Mouse (Mus musculus) embryonic facial prominence, embryonic 15.5 days (tissue): ENCODE measurements at regions not wholly inside any gene's neighbourhood (a gene's known extent, or its start where the extent isn't known, plus 50 kb on each side); places are given as distances from the start of the nearest gene placed in this dataset. TPM values are rescaled to one million over a fixed set of nuclear protein-coding genes. Genes with fewer than 3 reads are reported as not detected.

Experiments used
- ATAC-seq: fragments of 200-750 bp; cut with Nextera tagmentation; 2 replicates; pipeline ENCODE4 v1.8.0; 2017; ENCODE audit warnings: low read depth, moderate TSS enrichment; ENCODE audit not compliant: insufficient number of reproducible peaks, low FRiP score, low TSS enrichment
- H3K27ac ChIP-seq: fragments of 300-500 bp; sonication (generic); replicated peaks from 2 replicates; pipeline ENCODE4 v1.5.1; 2015; ENCODE audit warnings: mild to moderate bottlenecking, inconsistent platforms
- H3K27me3 ChIP-seq: fragments of 300-500 bp; sonication (generic); 2 replicates; pipeline ENCODE4 v1.6.1; 2015; ENCODE audit warnings: inconsistent platforms
- H3K36me3 ChIP-seq: fragments of 300-500 bp; sonication (generic); 2 replicates; pipeline ENCODE4 v1.6.1; 2015; ENCODE audit warnings: mild to moderate bottlenecking, inconsistent platforms
- H3K4me1 ChIP-seq: fragments of 300-500 bp; sonication (generic); 2 replicates; pipeline ENCODE4 v1.6.1; 2015; ENCODE audit warnings: inconsistent platforms
- H3K4me2 ChIP-seq: fragments of 300-500 bp; sonication (generic); replicated peaks from 2 replicates; pipeline ENCODE4 v1.6.1; 2015; ENCODE audit warnings: mild to moderate bottlenecking, inconsistent platforms
- H3K4me3 ChIP-seq: fragments of 300-500 bp; sonication (generic); replicated peaks from 2 replicates; pipeline ENCODE4 v1.5.1; 2015; ENCODE audit warnings: mild to moderate bottlenecking, inconsistent platforms
- H3K9ac ChIP-seq: fragments of 300-500 bp; sonication (generic); 2 replicates; pipeline ENCODE4 v1.6.1; 2015; ENCODE audit warnings: inconsistent platforms
- H3K9me3 ChIP-seq: fragments of 300-500 bp; sonication (generic); replicated peaks from 2 replicates; pipeline ENCODE4 v1.6.1; 2016; ENCODE audit warnings: inconsistent platforms
- WGBS: fragments of 180-500 bp; shearing (Covaris S2); methylation state at CpG from one replicate; pipeline ENCODE4 v1.1.7; 2015; 5-methylcytosine and 5-hydroxymethylcytosine counted together
- microRNA counts: library from miRNA; unstranded; fragments of <30 nt; microRNA quantifications from one replicate; lab custom pipeline; 2016
- microRNA-seq: library from miRNA; unstranded; fragments of <30 nt; microRNA quantifications from one replicate; pipeline ENCODE4, GENCODE M21; 2016; ENCODE audit warnings: borderline number of aligned reads

DNA sequence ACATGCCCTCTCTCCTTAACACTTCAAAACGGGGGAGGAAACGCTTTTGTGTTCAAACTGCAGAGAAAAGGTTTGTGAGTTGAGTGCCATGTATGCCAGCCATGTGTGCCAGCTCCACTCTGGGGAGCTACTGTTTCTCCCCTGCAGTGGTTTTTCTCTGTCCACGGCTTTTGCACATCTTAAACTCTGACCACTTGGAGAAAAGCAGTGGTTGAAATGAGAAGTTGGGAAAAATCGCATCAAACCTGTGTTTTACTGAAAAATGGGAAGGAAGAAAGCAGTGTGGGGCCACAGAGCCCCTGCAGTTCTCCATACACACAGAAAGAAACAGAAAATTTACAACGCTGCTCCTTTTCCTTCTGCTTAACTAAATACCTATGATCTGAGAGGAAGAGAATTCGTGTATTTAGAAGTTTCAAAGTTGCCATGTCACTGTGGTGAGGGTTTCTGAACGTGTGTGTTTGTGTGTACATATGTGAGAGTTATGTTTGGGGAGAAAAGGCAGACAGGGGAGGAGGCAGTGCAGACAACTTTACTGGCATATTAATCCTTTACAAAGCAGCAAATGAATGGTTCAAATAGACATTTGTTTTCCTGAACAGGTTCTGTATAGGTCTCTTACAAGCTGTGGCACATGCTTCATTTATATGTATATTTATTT lies 160.1 kb upstream of the Tmem161b start:
- WGBS, result 48% methylated on average over 7 of the region's 7 CpGs
- H3K4me1 ChIP-seq, result no peaks in the 10 kb centered on the region

DNA sequence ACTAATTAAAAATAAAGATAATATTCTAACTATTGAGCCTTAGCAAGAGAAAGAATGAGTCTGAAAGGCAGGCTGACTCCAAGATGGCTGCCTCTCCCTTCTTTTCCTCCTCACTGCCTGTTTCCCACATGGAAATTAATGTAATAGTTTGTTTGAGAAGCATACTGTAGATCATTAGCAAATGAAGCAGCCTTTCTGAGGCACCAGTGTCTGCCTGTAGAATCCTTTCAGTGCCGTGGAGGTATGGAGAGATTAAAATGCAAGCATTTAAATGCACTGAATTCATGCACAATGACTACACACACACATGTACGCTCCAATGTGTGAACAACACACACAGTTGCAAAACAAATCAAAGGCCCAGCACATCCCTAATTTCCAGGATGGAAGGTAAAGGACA lies 159.5 kb upstream of the Tmem161b start:
- no peak overlapping the region for H3K4me3 ChIP-seq
- ATAC-seq, result no peak
- H3K27me3 ChIP-seq, result no peaks in the 10 kb centered on the region
- H3K9ac ChIP-seq, result no peak overlapping the region
- no peaks in the 10 kb centered on the region for H3K9me3 ChIP-seq
- no peaks in the 10 kb centered on the region for H3K4me1 ChIP-seq
- 74% methylated on average over 2 of the region's 2 CpGs for WGBS
- H3K27ac ChIP-seq, result no peak overlapping the region
- H3K36me3 ChIP-seq, result no peaks in the 10 kb centered on the region
- H3K4me2 ChIP-seq, result no peak overlapping the region

More for the DNA sequence above, 160.1 kb upstream of the Tmem161b start:
- Histone ChIP-seq H3K9me3 (no peaks in the 10 kb centered on the region), H3K4me2 (no peak overlapping the region), H3K9ac (no peak overlapping the region), H3K27ac (no peak overlapping the region), H3K27me3 (no peaks in the 10 kb centered on the region), H3K4me3 (no peak overlapping the region), H3K36me3 (no peaks in the 10 kb centered on the region)
- no peak for ATAC-seq

- no peak overlapping the region for H3K4me2 ChIP-seq
- H3K9ac ChIP-seq, result no peak overlapping the region
- no peak overlapping the region for H3K4me3 ChIP-seq
- no peaks in the 10 kb centered on the region for H3K36me3 ChIP-seq
- no peaks in the 10 kb centered on the region for H3K27me3 ChIP-seq
- no peak for ATAC-seq
- WGBS, result 47% methylated on average over 2 of the region's 2 CpGs
- H3K9me3 ChIP-seq, result no peaks in the 10 kb centered on the region
- no peak overlapping the region for H3K27ac ChIP-seq
- no peaks in the 10 kb centered on the region for H3K4me1 ChIP-seq
Measured at GRCm38 (mm10) chr13:84063406-84063805, 158.7 kb upstream of the Tmem161b start.

- ATAC-seq, result no peak
- WGBS, result 69% methylated on average over 5 of the region's 5 CpGs
- Histone ChIP-seq H3K4me1 (no peaks in the 10 kb centered on the region), H3K9me3 (no peaks in the 10 kb centered on the region), H3K36me3 (no peaks in the 10 kb centered on the region), H3K27me3 (no peaks in the 10 kb centered on the region), H3K4me2 (no peak overlapping the region), H3K27ac (no peak overlapping the region), H3K4me3 (no peak overlapping the region), H3K9ac (no peak overlapping the region)
Measured at GRCm38 (mm10) chr13:84064291-84064940, 157.7 kb upstream of the Tmem161b start.

GRCm38 (mm10) chr13:84065256-84065898 lies 156.7 kb upstream of the Tmem161b start:
- ATAC-seq, result no peak
- Histone ChIP-seq H3K27ac (no peak overlapping the region), H3K4me2 (no peak overlapping the region), H3K4me1 (no peaks in the 10 kb centered on the region), H3K9ac (no peak overlapping the region), H3K36me3 (no peaks in the 10 kb centered on the region), H3K4me3 (no peak overlapping the region), H3K9me3 (no peaks in the 10 kb centered on the region), H3K27me3 (no peaks in the 10 kb centered on the region)
- 64% methylated on average over 8 of the region's 8 CpGs for WGBS

- H3K9ac ChIP-seq, result no peak overlapping the region
- no peak overlapping the region for H3K4me2 ChIP-seq
- no peak overlapping the region for H3K4me3 ChIP-seq
- H3K27me3 ChIP-seq, result no peaks in the 10 kb centered on the region
- ATAC-seq, result no peak
- H3K9me3 ChIP-seq, result no peaks in the 10 kb centered on the region
- 58% methylated on average over 15 of the region's 15 CpGs for whole genome bisulfite sequencing
- H3K36me3 ChIP-seq, result no peaks in the 10 kb centered on the region
- no peak overlapping the region for H3K27ac ChIP-seq
- H3K4me1 ChIP-seq, result no peaks in the 10 kb centered on the region
Measured at GRCm38 (mm10) chr13:84066211-84066959, 155.7 kb upstream of the Tmem161b start.

- Histone ChIP-seq H3K27me3 (no peaks in the 10 kb centered on the region), H3K27ac (no peak overlapping the region), H3K9ac (no peak overlapping the region), H3K4me3 (no peak overlapping the region), H3K9me3 (no peaks in the 10 kb centered on the region), H3K4me2 (no peak overlapping the region), H3K36me3 (no peaks in the 10 kb centered on the region), H3K4me1 (no peaks in the 10 kb centered on the region)
- 40% methylated on average over 4 of the region's 4 CpGs for WGBS
- ATAC-seq, result no peak
Measured at GRCm38 (mm10) chr13:84066960-84067665, 155.0 kb upstream of the Tmem161b start.

DNA sequence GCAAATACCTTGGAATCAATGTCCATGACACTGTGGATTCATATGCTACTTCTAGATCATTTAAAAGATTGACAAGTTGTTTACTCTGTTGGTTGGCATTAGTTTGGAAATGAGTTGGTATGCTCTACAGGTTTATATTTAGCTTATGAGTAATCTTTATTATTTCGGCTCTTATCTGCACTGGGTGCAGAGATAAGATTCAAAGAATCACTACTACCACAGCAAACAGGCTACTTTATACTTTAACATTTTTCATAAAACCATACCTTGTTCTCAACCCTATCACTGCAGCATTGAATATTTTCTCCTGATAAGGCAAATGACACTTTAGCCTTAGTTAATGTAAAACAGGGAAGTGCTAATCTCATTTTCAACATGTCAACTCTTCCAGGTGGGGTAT lies 153.7 kb upstream of the Tmem161b start:
- Histone ChIP-seq H3K36me3 (no peaks in the 10 kb centered on the region), H3K4me1 (no peaks in the 10 kb centered on the region), H3K27ac (no peak overlapping the region), H3K4me2 (no peak overlapping the region), H3K4me3 (no peak overlapping the region), H3K9ac (no peak overlapping the region), H3K9me3 (no peaks in the 10 kb centered on the region), H3K27me3 (no peaks in the 10 kb centered on the region)
- 91% methylated on average over 1 of the region's 1 CpGs for WGBS
- ATAC-seq, result no peak

MicroRNA genes in the stretch of these regions (microRNA counts, 519-probe panel; counts per million panel counts)
- microRNA mmu-miR-9 (lab: Ali Mortazavi, UCI), result 3,040 counts per million, percentile 73 among the panel's probes with 10 or more counts

Small RNAs in the stretch of these regions (microRNA-seq; reads per million reads assigned to microRNA genes)
- not detected for gene Mir9-2
